Mouse (Mus musculus) heart, embryonic 11.5 days (tissue): ENCODE results near the gene Arl4a. TPM values are rescaled to one million over a fixed set of nuclear protein-coding genes. Genes with fewer than 3 reads are reported as not detected.

Experiments used
- ATAC-seq: fragments of 200-750 bp; cut with Nextera tagmentation; replicated peaks from 2 replicates; pipeline ENCODE4 v1.8.0; 2017; ENCODE audit warnings: moderate library complexity; ENCODE audit not compliant: insufficient number of reproducible peaks, low FRiP score, low TSS enrichment
- H3K27ac ChIP-seq: fragments of 300-500 bp; sonication (generic); 2 replicates; pipeline ENCODE4 v1.5.1; 2014; ENCODE audit warnings: mild to moderate bottlenecking, low read depth, low read length
- H3K27me3 ChIP-seq: fragments of 300-500 bp; sonication (generic); 2 replicates; pipeline ENCODE4 v1.6.1; 2014; ENCODE audit warnings: mild to moderate bottlenecking, low read length, mixed read lengths; ENCODE audit not compliant: control insufficient read depth, insufficient read depth
- H3K36me3 ChIP-seq: fragments of 300-500 bp; sonication (generic); 2 replicates; pipeline ENCODE4 v1.6.1; 2014; ENCODE audit warnings: mild to moderate bottlenecking, low read length, moderate library complexity, mixed read lengths; ENCODE audit not compliant: control insufficient read depth, insufficient read depth
- H3K4me1 ChIP-seq: fragments of 300-500 bp; sonication (generic); 2 replicates; pipeline ENCODE4 v1.6.1; 2014; ENCODE audit warnings: low read length; ENCODE audit not compliant: control insufficient read depth, insufficient read depth
- H3K4me2 ChIP-seq: fragments of 300-500 bp; sonication (generic); 2 replicates; pipeline ENCODE4 v1.6.1; 2014; ENCODE audit warnings: mild to moderate bottlenecking, moderate library complexity
- H3K4me3 ChIP-seq: fragments of 300-500 bp; sonication (generic); 2 replicates; pipeline ENCODE4 v1.5.1; 2014; ENCODE audit warnings: low read depth, low read length
- H3K9ac ChIP-seq: fragments of 300-500 bp; sonication (generic); 2 replicates; pipeline ENCODE4 v1.6.1; 2014; ENCODE audit warnings: mild to moderate bottlenecking, low read depth, low read length, moderate library complexity
- H3K9me3 ChIP-seq: fragments of 300-500 bp; sonication (generic); replicated peaks from 2 replicates; pipeline ENCODE4 v1.6.1; 2016; ENCODE audit warnings: low read length; ENCODE audit not compliant: control insufficient read depth
- WGBS: fragments of 180-500 bp; shearing (Covaris S2); extraction: QIAGEN DNeasy Blood & Tissue Kit; methylation state at CpG from one replicate; pipeline ENCODE4 v1.1.7; 2014; ENCODE audit not compliant: insufficient replicate concordance; 5-methylcytosine and 5-hydroxymethylcytosine counted together
- polyA plus RNA-seq: library from polyadenylated mRNA; unstranded; fragments of >200 nt; fragmentation: Nextera tagmentation; extraction: Ambion mirVana; gene quantifications from 2 replicates; pipeline ENCODE4 v1.2.1, GENCODE M21; 2014

Gene Arl4a
- polyA plus RNA-seq, 1 experiment from 2014 or later: 35.5 TPM

GRCm38 (mm10) chr12:39968109-39968508, 69.7 kb downstream of the Arl4a start:
- Histone ChIP-seq H3K9me3 (no peaks in the 10 kb centered on the region), H3K4me1 (no peaks in the 10 kb centered on the region), H3K9ac (no peak overlapping the region), H3K4me2 (no peak overlapping the region), H3K27ac (no peak overlapping the region), H3K27me3 (no peaks in the 10 kb centered on the region), H3K36me3 (no peaks in the 10 kb centered on the region), H3K4me3 (no peak overlapping the region)
- 73% methylated on average over 3 of the region's 3 CpGs for WGBS
- no peak for ATAC-seq

- Histone ChIP-seq H3K9ac (no peak overlapping the region), H3K4me1 (no peaks in the 10 kb centered on the region), H3K4me2 (no peak overlapping the region), H3K4me3 (no peak overlapping the region), H3K27me3 (no peaks in the 10 kb centered on the region), H3K36me3 (no peaks in the 10 kb centered on the region), H3K9me3 (no peaks in the 10 kb centered on the region), H3K27ac (no peak overlapping the region)
- WGBS: 85% methylated on average over 8 of the region's 8 CpGs
- ATAC-seq: no peak
These were observed 78.7 kb downstream of the Arl4a start for GRCm38 (mm10) chr12:39959166-39959565.

- H3K9ac ChIP-seq: no peak overlapping the region
- no peak overlapping the region for H3K4me3 ChIP-seq
- H3K27me3 ChIP-seq: no peaks in the 10 kb centered on the region
- H3K4me2 ChIP-seq: no peak overlapping the region
- no peaks in the 10 kb centered on the region for H3K36me3 ChIP-seq
- no peak for ATAC-seq
- H3K9me3 ChIP-seq: no peaks in the 10 kb centered on the region
- 68% methylated on average over 8 of the region's 8 CpGs for WGBS
- H3K4me1 ChIP-seq: no peaks in the 10 kb centered on the region
- H3K27ac ChIP-seq: no peak overlapping the region
These were observed 79.7 kb downstream of the Arl4a start for GRCm38 (mm10) chr12:39957931-39958671.

- ATAC-seq: no peak
- 34% methylated on average over 15 of the region's 15 CpGs for WGBS
- peak overlapping the region; percentile 30 for H3K4me2 ChIP-seq
- no peak overlapping the region for H3K9ac ChIP-seq
- no peak overlapping the region for H3K4me3 ChIP-seq
- no peaks in the 10 kb centered on the region for H3K4me1 ChIP-seq
- no peaks in the 10 kb centered on the region for H3K36me3 ChIP-seq
- no peaks in the 10 kb centered on the region for H3K27me3 ChIP-seq
- H3K27ac ChIP-seq: no peak overlapping the region
- no peaks in the 10 kb centered on the region for H3K9me3 ChIP-seq
These were observed 81.4 kb downstream of the Arl4a start for GRCm38 (mm10) chr12:39956396-39956795.

Other genes starting within 250 kb of the Arl4a start
- gene Scin, start 96.2 kb upstream of the Arl4a start, polyA plus RNA-seq: 2.3 TPM in 2 replicates
- gene Lsmem1, start 161.5 kb upstream of the Arl4a start, polyA plus RNA-seq: 21.4 and 23.9 TPM in 2 replicates
- gene Ifrd1, start 210.5 kb upstream of the Arl4a start, polyA plus RNA-seq: 93.6 and 103 TPM in 2 replicates